7 mouse cellular contexts compared by ENCODE assay signal in genomic region chr6:73153675-73154074, GRCm38 (mm10).
A peak's percentile ranks its signal among the peaks of the same experiment; 100 is the strongest.
DNase-seq lines count a peak whose midpoint lies in the region; ATAC-seq and TF ChIP-seq lines count a peak whose summit lies in the region.

No protein-coding gene starts in this region.

- peak; percentile 68 for ATAC-seq in activated CD4-positive, CD25-positive, alpha-beta regulatory T cell, adult 4 months
- ATAC-seq in intestine, postnatal 0 days = no peak
- ATAC-seq in midbrain, embryonic 15.5 days (replicated peaks) = peak; percentile 89

- peak; percentile 81 to 86 for DNase-seq in cerebellum, postnatal 4 days (ENCODE audit: low spot score in 2 of 2)
- peak; percentile 90 for DNase-seq in gastrocnemius, postnatal 10 days
- DNase-seq in left cerebral cortex, postnatal 25 days (ENCODE audit: low spot score in 2 of 2) = peak; percentile 88 to 92
- peak; percentile 33 to 68 for DNase-seq in spleen, adult 2 months (ENCODE audit: low read depth in 1 of 2, low spot score in 2 of 2)

- H3K36me3 ChIP-seq in intestine, postnatal 0 days (ENCODE audit: control insufficient read depth, insufficient read depth) = no peaks in the 10 kb centered on the region
- no peaks in the 10 kb centered on the region for H3K36me3 ChIP-seq in midbrain, embryonic 15.5 days (replicated peaks)
- H3K36me3 ChIP-seq in spleen, adult 2 months (ENCODE audit: control insufficient read depth, insufficient read depth, low read length) = no peaks in the 10 kb centered on the region

- H3K9me3 ChIP-seq in intestine, postnatal 0 days (ENCODE audit: control insufficient read depth) = no peaks in the 10 kb centered on the region
- no peaks in the 10 kb centered on the region for H3K9me3 ChIP-seq in midbrain, embryonic 15.5 days

- intact Hi-C loops in left cerebral cortex, postnatal 25 days (cut with DNase I) = loop anchor here (2.0 to 5.0 kb wide), 2 partner anchors 131 to 213 kb away; no protein-coding TSS in a partner anchor

- no peak overlapping the region for H3K4me3 ChIP-seq in intestine, postnatal 0 days (ENCODE audit: low read depth, low read length)
- H3K4me3 ChIP-seq in midbrain, embryonic 15.5 days = no peak overlapping the region
- no peak overlapping the region for H3K4me3 ChIP-seq in spleen, adult 2 months (ENCODE audit: extremely low read depth, insufficient read depth, insufficient read length)

- TF ChIP-seq POLR2A in spleen, adult 2 months (IDR thresholded peaks at IDR 0.05; ENCODE audit: low read depth, low read length) = no peak

- H3K9ac ChIP-seq in intestine, postnatal 0 days (ENCODE audit: low read depth, low read length) = no peak overlapping the region
- H3K9ac ChIP-seq in midbrain, embryonic 15.5 days = no peak overlapping the region

- H3K4me2 ChIP-seq in intestine, postnatal 0 days (replicated peaks; ENCODE audit: low read depth) = no peak overlapping the region
- H3K4me2 ChIP-seq in midbrain, embryonic 15.5 days = no peak overlapping the region

- no peak overlapping the region for H3K27ac ChIP-seq in intestine, postnatal 0 days (ENCODE audit: low read depth, low read length)
- no peak overlapping the region for H3K27ac ChIP-seq in midbrain, embryonic 15.5 days
- no peak overlapping the region for H3K27ac ChIP-seq in spleen, adult 2 months (ENCODE audit: insufficient read depth, low read length)

- TF ChIP-seq CTCF in intestine, postnatal 0 days (IDR thresholded peaks at IDR 0.05; ENCODE audit: low read depth) = peak; percentile 97
- peak; percentile 70; the same call in 1 of the 2 replicates for TF ChIP-seq CTCF in spleen, adult 2 months (IDR thresholded peaks at IDR 0.05; ENCODE audit: extremely low read depth, insufficient read depth, insufficient read length, insufficient replicate concordance)

- no peaks in the 10 kb centered on the region for H3K27me3 ChIP-seq in intestine, postnatal 0 days (replicated peaks; ENCODE audit: control insufficient read depth, insufficient read depth, low read length)
- H3K27me3 ChIP-seq in midbrain, embryonic 15.5 days (replicated peaks) = no peaks in the 10 kb centered on the region
- no peaks in the 10 kb centered on the region for H3K27me3 ChIP-seq in spleen, adult 2 months (ENCODE audit: control insufficient read depth, insufficient read depth, low read length)

- H3K4me1 ChIP-seq in intestine, postnatal 0 days (replicated peaks; ENCODE audit: control insufficient read depth, insufficient read depth, low read length) = no peaks in the 10 kb centered on the region
- no peaks in the 10 kb centered on the region for H3K4me1 ChIP-seq in midbrain, embryonic 15.5 days
- H3K4me1 ChIP-seq in spleen, adult 2 months (ENCODE audit: control insufficient read depth, insufficient read depth, insufficient read length) = no peaks in the 10 kb centered on the region

- 0% methylated on average over 1 of the region's 1 CpGs for WGBS in intestine, postnatal 0 days
- 0% methylated on average over 1 of the region's 1 CpGs for WGBS in midbrain, embryonic 15.5 days
- 0% methylated on average over 1 of the region's 1 CpGs for WGBS in spleen, adult 2 months
